Mouse (Mus musculus): Measurements from ENCODE around the gene Bcr. TPM values are rescaled to one million over a fixed set of nuclear protein-coding genes. Genes with fewer than 3 reads are reported as not detected.

Gene Bcr
- polyA plus RNA-seq, 1 experiment from 2014 or later: 1.8 TPM

DNA sequence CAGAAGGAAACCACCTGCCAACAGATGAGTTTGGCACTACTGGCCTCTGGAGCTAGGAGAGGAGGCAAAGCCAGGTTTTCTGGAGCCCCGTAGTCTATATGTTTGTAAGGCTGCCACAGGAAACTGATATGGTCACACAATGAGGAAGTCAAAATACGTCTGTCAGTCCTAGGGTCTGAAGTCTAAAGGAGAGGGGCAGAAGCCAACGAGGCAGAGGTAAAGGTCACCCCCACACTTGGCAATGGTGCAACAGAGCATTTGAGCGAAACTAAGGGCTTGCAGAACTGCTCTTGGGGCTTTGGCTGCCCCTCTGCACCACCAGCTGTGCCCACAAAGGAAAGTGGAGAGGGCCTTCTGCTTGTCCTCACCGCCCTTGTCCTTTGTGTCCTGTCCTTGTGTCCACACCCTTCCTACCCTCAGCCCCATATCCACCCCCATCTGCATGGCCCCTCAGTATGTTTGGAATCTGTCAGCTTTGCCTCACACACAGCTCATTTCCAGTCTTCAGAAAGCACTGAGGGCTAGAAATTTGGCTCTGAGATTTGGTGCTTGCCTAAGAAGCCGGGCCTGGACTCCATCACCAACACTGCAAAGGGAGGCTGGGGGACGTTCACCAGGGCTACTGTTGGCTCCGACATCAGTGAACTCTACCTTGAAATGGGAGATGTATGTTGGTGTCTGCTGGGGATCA lies 127.1 kb downstream of the Bcr start:
- Histone ChIP-seq H3K4me1 (ENCODE audit: control insufficient read depth, low read depth, low read length) (peaks cover 2% of the 10 kb centered on the region; the same call in 1 of the 2 replicates), H3K9me3 (replicated peaks; ENCODE audit: control insufficient read depth, low read length) (no peaks in the 10 kb centered on the region), H3K27me3 (ENCODE audit: control insufficient read depth, insufficient read depth, low read depth, low read length) (no peaks in the 10 kb centered on the region), H3K9ac (ENCODE audit: low read depth, low read length) (no peak overlapping the region), H3K4me2 (ENCODE audit: low read depth, low read length) (no peak overlapping the region), H3K27ac (ENCODE audit: low read length) (no peak overlapping the region), H3K36me3 (ENCODE audit: control insufficient read depth, insufficient read depth) (no peaks in the 10 kb centered on the region), H3K4me3 (ENCODE audit: low read depth, low read length) (no peak overlapping the region)
- 35% methylated on average over 8 of the region's 8 CpGs for WGBS (ENCODE audit: insufficient replicate concordance)
- ATAC-seq (ENCODE audit: low read depth): 0 out of 2 replicates have a peak, but pooled peaks have one; percentile 11

DNA sequence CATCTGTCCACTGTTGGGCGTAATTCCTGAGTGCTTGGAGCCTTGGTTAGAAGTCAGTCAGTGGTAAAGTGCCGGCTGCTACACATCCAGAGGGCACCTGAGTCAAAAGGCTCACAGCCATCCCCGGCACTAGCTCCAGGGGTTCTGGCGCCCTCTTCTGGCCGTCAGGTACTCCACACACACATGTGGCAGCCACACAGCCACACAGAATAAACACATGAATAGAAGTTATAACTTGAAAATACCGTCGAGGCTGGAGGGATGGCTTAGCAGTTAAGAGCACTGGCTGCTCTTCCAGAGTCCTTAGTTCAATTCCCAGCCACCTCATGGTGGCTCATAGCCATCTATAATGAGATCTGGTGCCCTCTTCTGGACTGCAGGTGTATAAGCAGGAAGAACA lies 131.3 kb downstream of the Bcr start:
- Histone ChIP-seq H3K27me3 (ENCODE audit: control insufficient read depth, insufficient read depth, low read depth, low read length) (no peaks in the 10 kb centered on the region), H3K36me3 (ENCODE audit: control insufficient read depth, insufficient read depth) (no peaks in the 10 kb centered on the region), H3K9me3 (replicated peaks; ENCODE audit: control insufficient read depth, low read length) (no peaks in the 10 kb centered on the region), H3K9ac (ENCODE audit: low read depth, low read length) (no peak overlapping the region), H3K27ac (ENCODE audit: low read length) (no peak overlapping the region), H3K4me2 (ENCODE audit: low read depth, low read length) (no peak overlapping the region), H3K4me3 (ENCODE audit: low read depth, low read length) (no peak overlapping the region), H3K4me1 (ENCODE audit: control insufficient read depth, low read depth, low read length) (peaks cover 2% of the 10 kb centered on the region; the same call in 1 of the 2 replicates)
- no peak for ATAC-seq (ENCODE audit: low read depth)
- WGBS (ENCODE audit: insufficient replicate concordance): 41% methylated on average over 7 of the region's 7 CpGs

- 50% methylated on average over 1 of the region's 1 CpGs for WGBS (ENCODE audit: insufficient replicate concordance)
- Histone ChIP-seq H3K27me3 (ENCODE audit: control insufficient read depth, insufficient read depth, low read depth, low read length) (no peaks in the 10 kb centered on the region), H3K9ac (ENCODE audit: low read depth, low read length) (no peak overlapping the region), H3K36me3 (ENCODE audit: control insufficient read depth, insufficient read depth) (no peaks in the 10 kb centered on the region), H3K4me2 (ENCODE audit: low read depth, low read length) (no peak overlapping the region), H3K27ac (ENCODE audit: low read length) (no peak overlapping the region), H3K4me3 (ENCODE audit: low read depth, low read length) (no peak overlapping the region), H3K4me1 (ENCODE audit: control insufficient read depth, low read depth, low read length) (no peaks in the 10 kb centered on the region), H3K9me3 (replicated peaks; ENCODE audit: control insufficient read depth, low read length) (no peaks in the 10 kb centered on the region)
- no peak for ATAC-seq (ENCODE audit: low read depth)
These were observed 137.4 kb downstream of the Bcr start for GRCm38 (mm10) chr10:75197817-75198216.

DNA sequence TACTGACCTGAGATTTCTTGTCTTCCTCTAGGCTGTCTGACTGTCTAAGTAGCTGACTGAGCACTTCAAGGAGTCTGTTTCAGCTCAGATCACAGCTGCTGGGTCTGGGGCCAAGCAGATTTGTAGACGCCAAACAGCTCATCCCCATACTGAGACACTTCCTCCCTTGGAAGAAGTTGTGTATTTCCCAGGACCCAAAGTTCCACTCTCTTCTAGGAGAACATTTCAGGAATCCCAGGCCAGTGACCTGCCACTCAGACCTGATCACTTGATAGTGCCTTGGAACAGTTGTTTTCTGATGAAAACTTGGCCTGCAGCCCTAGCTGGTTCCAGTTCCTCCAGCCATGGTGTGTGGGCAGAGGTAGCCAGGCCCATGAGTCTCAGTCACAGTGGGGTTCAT lies 140.3 kb downstream of the Bcr start:
- Histone ChIP-seq H3K9me3 (replicated peaks; ENCODE audit: control insufficient read depth, low read length) (no peaks in the 10 kb centered on the region), H3K4me1 (ENCODE audit: control insufficient read depth, low read depth, low read length) (no peaks in the 10 kb centered on the region), H3K4me2 (ENCODE audit: low read depth, low read length) (no peak overlapping the region), H3K36me3 (ENCODE audit: control insufficient read depth, insufficient read depth) (no peaks in the 10 kb centered on the region), H3K4me3 (ENCODE audit: low read depth, low read length) (no peak overlapping the region), H3K27ac (ENCODE audit: low read length) (no peak overlapping the region), H3K27me3 (ENCODE audit: control insufficient read depth, insufficient read depth, low read depth, low read length) (no peaks in the 10 kb centered on the region), H3K9ac (ENCODE audit: low read depth, low read length) (no peak overlapping the region)
- ATAC-seq (ENCODE audit: low read depth): no peak
- 88% methylated on average over 1 of the region's 1 CpGs for WGBS (ENCODE audit: insufficient replicate concordance)

GRCm38 (mm10) chr10:75206192-75206591 lies 145.8 kb downstream of the Bcr start:
- no peak overlapping the region for H3K4me2 ChIP-seq (ENCODE audit: low read depth, low read length)
- no peaks in the 10 kb centered on the region for H3K27me3 ChIP-seq (ENCODE audit: control insufficient read depth, insufficient read depth, low read depth, low read length)
- WGBS (ENCODE audit: insufficient replicate concordance): 59% methylated on average over 4 of the region's 4 CpGs
- ATAC-seq (ENCODE audit: low read depth): no peak
- no peak overlapping the region for H3K4me3 ChIP-seq (ENCODE audit: low read depth, low read length)
- H3K4me1 ChIP-seq (ENCODE audit: control insufficient read depth, low read depth, low read length): peaks cover under 1% of the 10 kb centered on the region
- H3K27ac ChIP-seq (ENCODE audit: low read length): no peak overlapping the region
- H3K9me3 ChIP-seq (replicated peaks; ENCODE audit: control insufficient read depth, low read length): no peaks in the 10 kb centered on the region
- no peaks in the 10 kb centered on the region for H3K36me3 ChIP-seq (ENCODE audit: control insufficient read depth, insufficient read depth)
- H3K9ac ChIP-seq (ENCODE audit: low read depth, low read length): no peak overlapping the region

DNA sequence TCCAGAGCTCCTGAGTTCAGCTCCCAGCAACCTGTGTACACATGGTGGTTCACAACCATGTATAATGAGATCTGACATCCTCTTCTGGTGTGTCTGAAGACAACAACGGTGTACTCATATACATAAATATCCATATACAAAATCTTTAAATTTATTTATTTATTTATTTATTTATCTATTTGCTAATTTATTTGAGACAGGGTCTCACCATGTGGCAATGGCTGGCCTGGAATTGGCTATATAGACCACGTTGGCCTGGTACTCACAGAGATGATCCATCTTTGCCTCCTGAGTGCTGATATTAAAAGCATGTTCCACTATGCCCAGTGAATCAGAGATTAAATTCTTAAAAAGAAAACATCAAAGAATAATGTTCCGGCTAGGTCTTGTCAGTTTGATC lies 150.4 kb downstream of the Bcr start:
- Histone ChIP-seq H3K4me3 (ENCODE audit: low read depth, low read length) (no peak overlapping the region), H3K36me3 (ENCODE audit: control insufficient read depth, insufficient read depth) (no peaks in the 10 kb centered on the region), H3K4me2 (ENCODE audit: low read depth, low read length) (no peak overlapping the region), H3K4me1 (ENCODE audit: control insufficient read depth, low read depth, low read length) (peaks cover 10% of the 10 kb centered on the region), H3K9me3 (replicated peaks; ENCODE audit: control insufficient read depth, low read length) (no peaks in the 10 kb centered on the region), H3K27ac (ENCODE audit: low read length) (no peak overlapping the region), H3K27me3 (ENCODE audit: control insufficient read depth, insufficient read depth, low read depth, low read length) (no peaks in the 10 kb centered on the region), H3K9ac (ENCODE audit: low read depth, low read length) (no peak overlapping the region)
- ATAC-seq (ENCODE audit: low read depth): no peak
- 70% methylated on average over 3 of the region's 3 CpGs for WGBS (ENCODE audit: insufficient replicate concordance)

DNA sequence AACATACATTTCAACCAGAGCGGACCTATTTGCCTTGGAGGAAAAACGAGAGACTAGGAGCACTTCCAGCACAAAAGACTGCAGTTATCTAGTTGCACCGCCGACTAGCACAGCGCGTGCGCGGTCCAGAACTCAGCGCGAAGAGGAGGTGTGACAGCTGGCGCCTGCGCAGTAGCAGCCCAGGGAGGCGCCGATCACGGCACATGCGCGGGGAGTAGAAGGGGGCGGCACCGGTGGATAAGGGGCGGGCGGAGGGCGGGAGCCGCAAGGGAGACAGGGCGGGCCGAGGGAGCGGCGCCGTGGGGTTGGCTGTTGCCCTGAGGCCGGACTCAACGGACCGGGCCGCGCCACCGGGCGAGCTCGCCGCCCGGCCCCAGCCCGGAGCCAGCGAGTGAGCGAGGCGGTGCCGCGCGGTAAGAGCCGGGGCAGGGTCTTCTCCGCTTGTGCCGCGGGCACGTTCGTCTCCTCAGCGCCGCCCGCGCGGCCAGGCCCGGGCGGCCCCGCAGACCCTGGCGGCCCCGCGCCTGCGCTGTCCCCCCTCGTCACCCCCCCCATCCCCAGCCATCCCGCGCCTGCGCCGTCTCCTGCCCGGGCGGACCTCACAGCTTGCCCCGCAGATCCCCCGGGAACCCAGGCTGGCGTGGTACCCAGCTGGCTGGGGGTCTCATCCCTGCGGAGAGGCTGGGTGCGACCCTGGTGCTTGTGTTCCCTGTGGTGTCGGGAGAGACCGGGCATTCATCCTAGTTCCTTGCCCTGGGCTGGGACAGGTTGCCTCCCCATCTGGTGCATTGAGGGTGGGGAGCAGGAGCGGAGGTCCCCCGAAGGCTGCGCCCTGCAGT lies 151.6 kb downstream of the Bcr start, which contains the start of gene Specc1l:
Gene Specc1l, plus strand, starts transcription at position 267 of the 839 bp plus-strand sequence.
- under 1% methylated on average over 79 of the region's 80 CpGs for WGBS (ENCODE audit: insufficient replicate concordance)
- peak within 1 kb of the TSS; percentile 87 for H3K9ac ChIP-seq (ENCODE audit: low read depth, low read length)
- no peaks in the 10 kb centered on the region for H3K27me3 ChIP-seq (ENCODE audit: control insufficient read depth, insufficient read depth, low read depth, low read length)
- no peaks in the 10 kb centered on the region for H3K36me3 ChIP-seq (ENCODE audit: control insufficient read depth, insufficient read depth)
- peak within 1 kb of the TSS; percentile 93 for H3K4me2 ChIP-seq (ENCODE audit: low read depth, low read length)
- peak within 1 kb of the TSS; percentile 89 for H3K4me3 ChIP-seq (ENCODE audit: low read depth, low read length)
- peaks cover 10% of the 10 kb centered on the region for H3K4me1 ChIP-seq (ENCODE audit: control insufficient read depth, low read depth, low read length)
- no peaks in the 10 kb centered on the region for H3K9me3 ChIP-seq (replicated peaks; ENCODE audit: control insufficient read depth, low read length)
- peak; percentile 100 for ATAC-seq (ENCODE audit: low read depth)
- peak within 1 kb of the TSS; percentile 92 for H3K27ac ChIP-seq (ENCODE audit: low read length)

GRCm38 (mm10) chr10:75212981-75213380 lies 152.6 kb downstream of the Bcr start:
- WGBS (ENCODE audit: insufficient replicate concordance): 52% methylated on average over 7 of the region's 7 CpGs
- peak overlapping the region; percentile 89 for H3K4me3 ChIP-seq (ENCODE audit: low read depth, low read length)

DNA sequence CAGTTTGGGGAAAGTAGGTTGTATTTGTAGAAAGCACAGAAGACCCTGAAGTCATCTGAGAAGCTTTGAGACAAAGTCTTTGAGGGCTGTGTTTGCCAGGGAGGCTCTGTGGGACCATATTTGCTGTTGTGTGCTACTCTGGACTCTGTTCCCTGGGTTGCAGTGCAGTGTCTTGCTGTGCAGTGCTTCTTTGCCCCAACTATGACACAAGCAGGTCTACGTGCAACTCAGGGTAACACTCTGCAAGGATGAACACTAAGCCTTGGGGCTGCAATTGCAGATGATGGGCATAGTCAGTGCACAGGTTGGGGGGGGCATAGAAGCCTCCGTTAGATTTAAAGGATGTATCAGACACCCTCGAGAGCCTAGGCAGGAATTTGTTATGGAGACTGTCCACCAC lies 160.3 kb downstream of the Bcr start:
- Histone ChIP-seq H3K27me3 (ENCODE audit: control insufficient read depth, insufficient read depth, low read depth, low read length) (no peaks in the 10 kb centered on the region), H3K9ac (ENCODE audit: low read depth, low read length) (no peak overlapping the region), H3K4me2 (ENCODE audit: low read depth, low read length) (no peak overlapping the region), H3K4me3 (ENCODE audit: low read depth, low read length) (no peak overlapping the region), H3K4me1 (ENCODE audit: control insufficient read depth, low read depth, low read length) (peaks cover 16% of the 10 kb centered on the region), H3K27ac (ENCODE audit: low read length) (0 out of 2 replicates have a peak overlapping the region, but pooled peaks have one; percentile 14), H3K9me3 (replicated peaks; ENCODE audit: control insufficient read depth, low read length) (no peaks in the 10 kb centered on the region), H3K36me3 (ENCODE audit: control insufficient read depth, insufficient read depth) (no peaks in the 10 kb centered on the region)
- ATAC-seq (ENCODE audit: low read depth): peak; percentile 74; the same call in 1 of the 2 replicates
- 64% methylated on average over 3 of the region's 3 CpGs for WGBS (ENCODE audit: insufficient replicate concordance)

More at GRCm38 (mm10) chr10:75212981-75213380, 152.6 kb downstream of the Bcr start:
- Histone ChIP-seq H3K27me3 (ENCODE audit: control insufficient read depth, insufficient read depth, low read depth, low read length) (no peaks in the 10 kb centered on the region), H3K4me2 (ENCODE audit: low read depth, low read length) (peak overlapping the region; percentile 93), H3K27ac (ENCODE audit: low read length) (no peak overlapping the region), H3K4me1 (ENCODE audit: control insufficient read depth, low read depth, low read length) (peaks cover 10% of the 10 kb centered on the region), H3K36me3 (ENCODE audit: control insufficient read depth, insufficient read depth) (no peaks in the 10 kb centered on the region), H3K9ac (ENCODE audit: low read depth, low read length) (peak overlapping the region; percentile 29; the same call in 1 of the 2 replicates), H3K9me3 (replicated peaks; ENCODE audit: control insufficient read depth, low read length) (no peaks in the 10 kb centered on the region)
- no peak for ATAC-seq (ENCODE audit: low read depth)
